Mouse (Mus musculus) thymus, adult 2 months (tissue): ENCODE results near the gene Cyp1a1.

ENCODE experiments used
- CTCF ChIP-seq: fragments of 200-500 bp; IDR thresholded peaks from 2 replicates; pipeline ENCODE4 v1.5.1; 2012; ENCODE audit warnings: mild to moderate bottlenecking, control low read depth, low read length, moderate library complexity, borderline replicate concordance; ENCODE audit not compliant: control insufficient read depth, poor library complexity, insufficient read depth; ENCODE audit errors: extremely low read depth
- POLR2A ChIP-seq: fragments of 200-500 bp; IDR thresholded peaks from 2 replicates; pipeline ENCODE4 v1.6.1; 2012; ENCODE audit warnings: mild to moderate bottlenecking, low read length, control low read depth, moderate library complexity; ENCODE audit not compliant: control insufficient read depth, poor library complexity, insufficient read depth; ENCODE audit errors: extremely low read depth

DNA sequence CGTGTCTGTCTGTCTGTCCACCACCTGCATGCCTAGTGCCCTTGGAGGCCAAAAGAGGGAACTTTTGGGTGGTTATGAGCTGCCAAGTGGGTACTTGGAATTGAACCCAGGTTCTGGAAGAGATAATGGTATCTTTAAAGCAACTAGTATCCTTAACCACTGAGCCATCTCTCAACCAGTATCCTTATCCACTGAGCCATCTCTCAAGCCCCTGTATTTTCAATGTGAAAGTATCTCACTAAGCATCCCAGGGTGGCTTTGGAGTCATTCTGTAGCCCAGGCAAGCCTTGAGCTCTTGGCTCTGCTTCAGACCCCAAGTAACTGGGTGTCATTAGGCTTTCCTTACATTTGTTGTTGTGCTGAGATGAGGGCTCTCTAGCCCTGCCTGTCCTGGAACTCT is 32.8 kb upstream of the Cyp1a1 start:
- TF ChIP-seq CTCF (no peak), POLR2A (no peak)
